Mouse (Mus musculus) ES-E14 (cell line): Measurements from ENCODE around the gene Bola2. TPM values are rescaled to one million over a fixed set of nuclear protein-coding genes. Genes with fewer than 3 reads are reported as not detected.

ENCODE experiments used
- DNase-seq: peaks from one replicate; pipeline ENCODE4 v3.0.0-alpha.2; 2013; ENCODE audit warnings: low read depth, low spot score
- H3K27ac ChIP-seq: 2 replicates; pipeline ENCODE4 v1.5.1; 2012; ENCODE audit warnings: low read depth, mild to moderate bottlenecking, low read length, moderate library complexity, mixed read lengths; ENCODE audit not compliant: poor library complexity, insufficient read depth, severe bottlenecking
- H3K36me3 ChIP-seq: 2 replicates; pipeline ENCODE4 v1.6.1; 2012; ENCODE audit warnings: mild to moderate bottlenecking, low read length, moderate library complexity, mixed read lengths; ENCODE audit not compliant: control insufficient read depth, poor library complexity, insufficient read depth, severe bottlenecking
- H3K4me1 ChIP-seq, 2 experiments: fragments of 150-350 bp in 1 of 2; sonication (generic) in 1 of 2; 2 replicates each; pipeline ENCODE4 v1.6.1; 2012; ENCODE audit warnings: low read length in 2 of 2, mild to moderate bottlenecking in 1 of 2, mixed read lengths in 1 of 2; ENCODE audit not compliant: control insufficient read depth in 2 of 2, insufficient read depth in 2 of 2, poor library complexity in 1 of 2
- H3K4me3 ChIP-seq, 2 experiments: fragments of 150-350 bp in 1 of 2; sonication (generic) in 1 of 2; 2 replicates each; pipeline ENCODE4 v1.5.1; 2012; ENCODE audit warnings: low read length in 2 of 2, low read depth in 1 of 2, mild to moderate bottlenecking in 1 of 2, mixed read lengths in 1 of 2; ENCODE audit not compliant: insufficient read depth in 1 of 2, poor library complexity in 1 of 2, severe bottlenecking in 1 of 2
- H3K9ac ChIP-seq: 2 replicates; pipeline ENCODE4 v1.6.1; 2012; ENCODE audit warnings: low read depth, mild to moderate bottlenecking, low read length, mixed read lengths; ENCODE audit not compliant: poor library complexity, insufficient read depth, severe bottlenecking
- H3K9me3 ChIP-seq: fragments of 150-350 bp; sonication (generic); 2 replicates; pipeline ENCODE4 v1.6.1; 2012; ENCODE audit warnings: low read depth, mild to moderate bottlenecking, low read length; ENCODE audit not compliant: control insufficient read depth, insufficient read depth
- CHD2 ChIP-seq: IDR thresholded peaks from 2 replicates; pipeline ENCODE4 v1.6.1; 2014; ENCODE audit warnings: mild to moderate bottlenecking, low read depth, low read length, inconsistent platforms
- HCFC1 ChIP-seq: IDR thresholded peaks from 2 replicates; pipeline ENCODE4 v1.6.1; 2012; ENCODE audit warnings: low read length, inconsistent platforms, borderline replicate concordance; ENCODE audit not compliant: insufficient read depth
- MAFK ChIP-seq: IDR thresholded peaks from 2 replicates; pipeline ENCODE4 v1.6.1; 2014; ENCODE audit warnings: mild to moderate bottlenecking, low read depth, low read length, inconsistent platforms; ENCODE audit not compliant: insufficient read depth
- ZC3H11A ChIP-seq: IDR thresholded peaks from 2 replicates; pipeline ENCODE4 v1.6.1; 2012; ENCODE audit warnings: low read depth, mild to moderate bottlenecking, inconsistent platforms, low read length, borderline replicate concordance
- ZNF384 ChIP-seq: IDR thresholded peaks from 2 replicates; pipeline ENCODE4 v1.6.1; 2012; ENCODE audit warnings: low read depth, low read length, inconsistent platforms
- in situ Hi-C, 2 experiments: fragments of 600-800 bp; cut with MboI; formaldehyde crosslinking; loops; one replicate each; pipeline ENCODE4 v1.15.1; 2025; ENCODE audit warnings: low sequenced_read_pairs in 2 of 2, inconsistent platforms in 1 of 2; ENCODE audit not compliant: unreplicated experiment in 2 of 2
- total RNA-seq: library from RNA; depleted of rRNA; stranded (reverse); fragments of 300-350 nt; gene quantifications from 2 replicates; pipeline ENCODE4 v1.2.3, GENCODE M21; 2012

Gene Bola2
- total RNA-seq, 1 experiment, result 187 TPM

GRCm38 (mm10) chr7:126653991-126654390 lies 41.2 kb upstream of the Bola2 start:
- in situ Hi-C loops, result no loop called here

GRCm38 (mm10) chr7:126655695-126656094 lies 39.5 kb upstream of the Bola2 start:
- Histone ChIP-seq H3K9me3 (no peaks in the 10 kb centered on the region), H3K9ac (no peak overlapping the region), H3K36me3 (no peaks in the 10 kb centered on the region), H3K4me1 (no peaks in the 10 kb centered on the region), H3K4me3 (no peak overlapping the region), H3K27ac (no peak overlapping the region)
- in situ Hi-C loops, result no loop called here
- no peak for DNase-seq
- TF ChIP-seq HCFC1, result no peak
- no peak for TF ChIP-seq ZC3H11A
- no peak for TF ChIP-seq MAFK
- TF ChIP-seq ZNF384, result no peak
- no peak for TF ChIP-seq CHD2

More at GRCm38 (mm10) chr7:126653991-126654390, 41.2 kb upstream of the Bola2 start:
- no peak overlapping the region for H3K9ac ChIP-seq
- no peaks in the 10 kb centered on the region for H3K9me3 ChIP-seq
- H3K4me1 ChIP-seq, result no peaks in the 10 kb centered on the region
- no peak overlapping the region for H3K27ac ChIP-seq
- H3K4me3 ChIP-seq, result no peak overlapping the region
- TF ChIP-seq ZC3H11A (no peak), MAFK (peak; percentile 85)
- no peaks in the 10 kb centered on the region for H3K36me3 ChIP-seq
- no peak for DNase-seq

- H3K27ac ChIP-seq, result no peak overlapping the region
- H3K9ac ChIP-seq, result no peak overlapping the region
- no peak for DNase-seq
- TF ChIP-seq ZNF384, result no peak
- no peaks in the 10 kb centered on the region for H3K36me3 ChIP-seq
- no peak overlapping the region for H3K4me3 ChIP-seq
- in situ Hi-C loops, result no loop called here
- H3K9me3 ChIP-seq, result no peaks in the 10 kb centered on the region
- no peaks in the 10 kb centered on the region for H3K4me1 ChIP-seq
Observed at GRCm38 (mm10) chr7:126657522-126657921, 37.7 kb upstream of the Bola2 start.

GRCm38 (mm10) chr7:126659771-126660170 lies 35.4 kb upstream of the Bola2 start:
- no peak for DNase-seq
- no peak overlapping the region for H3K9ac ChIP-seq
- TF ChIP-seq ZNF384, result no peak
- TF ChIP-seq HCFC1, result no peak
- no peak for TF ChIP-seq ZC3H11A
- no peak for TF ChIP-seq CHD2
- TF ChIP-seq MAFK, result no peak
- no peak overlapping the region for H3K4me3 ChIP-seq
- no peaks in the 10 kb centered on the region for H3K4me1 ChIP-seq
- in situ Hi-C loops, result no loop called here
- no peaks in the 10 kb centered on the region for H3K9me3 ChIP-seq
- H3K36me3 ChIP-seq, result peaks cover 4% of the 10 kb centered on the region; the same call in 1 of the 2 replicates
- H3K27ac ChIP-seq, result no peak overlapping the region

- no peak overlapping the region for H3K9ac ChIP-seq
- H3K36me3 ChIP-seq, result peaks cover 11% of the 10 kb centered on the region; the same call in 1 of the 2 replicates
Observed at GRCm38 (mm10) chr7:126663646-126664045, 31.6 kb upstream of the Bola2 start.

More at GRCm38 (mm10) chr7:126663646-126664045, 31.6 kb upstream of the Bola2 start:
- Histone ChIP-seq H3K4me3 (no peak overlapping the region), H3K9me3 (no peaks in the 10 kb centered on the region), H3K27ac (no peak overlapping the region), H3K4me1 (no peaks in the 10 kb centered on the region)
- in situ Hi-C loops, result no loop called here
- DNase-seq, result no peak
- TF ChIP-seq ZC3H11A (no peak), ZNF384 (no peak), CHD2 (no peak), HCFC1 (no peak), MAFK (no peak)
